Mouse (Mus musculus) CD8-positive naive resting alpha-beta T cell, adult 2 months (primary cell): ENCODE measurements around the gene Prr5l.
"Not testable (repeated sequence)": the region's sequence is repeated elsewhere in the genome, so short reads cannot be mapped to it uniquely, and the experiment has no call there.

Experiments used
- DNase-seq, 2 experiments: peaks; one replicate each; pipeline ENCODE4 v3.0.0; 2022; ENCODE audit warnings: low read depth in 2 of 2, low spot score in 2 of 2

Prr5l gene

DNA sequence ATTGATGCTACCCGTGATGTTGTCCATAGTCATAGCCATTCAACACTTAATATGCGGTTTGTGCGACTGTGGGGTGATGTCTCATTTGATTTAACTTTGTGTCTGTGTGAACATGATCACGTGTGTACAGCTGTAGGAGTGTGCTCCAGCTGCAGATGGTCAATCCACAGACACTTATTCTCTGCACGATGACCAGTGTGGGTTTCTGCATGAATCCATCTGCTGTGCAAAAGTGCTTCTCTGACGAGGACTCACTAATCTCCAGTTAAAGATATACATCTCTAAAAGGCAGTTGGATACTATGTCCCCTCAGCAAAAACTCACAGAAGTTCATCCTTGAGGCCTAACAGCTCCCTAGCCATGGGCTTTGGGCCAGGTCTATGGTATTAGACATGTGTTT, 104.7 kb downstream of the Prr5l start:
- no peak for DNase-seq

GRCm38 (mm10) chr2:101763503-101763902, 119.3 kb downstream of the Prr5l start:
- no peak for DNase-seq

- no peak for DNase-seq
Measured at GRCm38 (mm10) chr2:101762955-101763386, 119.9 kb downstream of the Prr5l start.

- DNase-seq: no peak
Measured at GRCm38 (mm10) chr2:101762405-101762804, 120.4 kb downstream of the Prr5l start.

DNA sequence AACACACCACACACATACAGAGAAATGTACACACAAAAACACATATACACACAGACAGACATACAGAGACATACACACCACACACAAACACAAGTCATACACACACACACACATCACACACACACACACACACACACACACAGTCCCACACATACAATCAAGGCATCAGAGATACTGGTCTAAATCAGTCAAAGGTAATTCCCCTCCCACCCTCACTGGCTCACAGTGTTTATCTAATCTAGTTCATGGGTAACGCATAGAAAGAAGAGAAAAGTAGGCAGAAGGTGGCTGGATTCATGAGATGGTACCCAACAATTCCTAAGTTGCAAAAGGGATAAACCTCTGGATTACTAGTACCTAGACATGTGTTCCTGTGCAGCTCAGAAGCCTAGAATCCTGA, 120.9 kb downstream of the Prr5l start:
- no peak for DNase-seq

DNA sequence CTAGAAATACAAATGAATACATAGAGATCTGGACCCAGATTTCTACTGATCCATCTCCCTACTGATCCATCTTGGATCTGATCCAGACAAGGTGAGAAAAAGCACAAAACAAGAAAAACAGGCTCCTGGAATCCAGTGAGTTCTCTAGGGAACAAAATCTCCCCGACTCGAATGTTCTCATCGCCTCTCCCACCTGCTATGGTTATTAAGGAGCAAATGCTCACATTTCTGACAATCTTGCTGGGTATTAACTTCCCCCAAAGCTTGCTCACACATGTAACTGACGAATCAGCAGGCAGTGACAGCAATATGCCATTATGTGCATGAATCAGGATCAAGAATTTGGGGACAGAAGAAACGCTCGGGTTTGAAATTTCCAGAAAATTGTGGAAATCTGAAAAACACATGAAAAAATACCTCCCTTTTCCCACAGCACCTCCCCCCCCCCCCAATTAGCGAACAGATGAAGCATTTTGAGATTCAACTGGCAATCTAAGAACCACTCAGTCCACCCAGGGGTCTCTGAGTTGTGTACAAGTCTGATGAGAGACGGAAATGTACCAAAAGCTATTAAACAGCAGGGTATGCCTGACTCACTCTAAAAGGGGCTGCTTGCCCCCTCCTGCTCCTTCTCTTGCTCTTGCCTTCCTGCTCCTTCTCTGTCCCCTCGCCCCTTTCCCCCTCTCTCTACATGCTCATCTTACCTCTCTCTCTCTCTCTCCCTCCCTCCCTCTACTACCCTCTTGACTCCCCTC, 123.1 kb downstream of the Prr5l start:
- DNase-seq: no peak

DNA sequence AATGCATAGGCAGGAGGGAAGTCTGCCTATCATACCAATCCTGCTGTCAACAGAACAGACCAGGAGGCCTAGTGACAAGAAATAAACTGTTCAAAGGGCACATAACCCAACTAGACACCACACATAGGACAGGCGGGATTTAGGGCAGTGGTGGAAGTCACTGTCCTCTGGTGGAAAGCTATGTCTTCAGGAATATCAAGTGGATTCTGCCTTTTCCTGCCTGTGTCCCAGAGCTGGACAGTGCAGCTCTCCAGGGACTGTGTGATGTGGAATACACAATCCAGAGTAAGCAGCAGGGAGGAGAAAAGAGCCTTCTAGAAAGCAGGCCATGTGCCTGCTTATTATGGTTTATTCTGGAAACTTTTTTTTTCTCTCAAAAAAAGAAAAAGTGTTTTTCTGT, 125.0 kb downstream of the Prr5l start:
- no peak for DNase-seq

DNA sequence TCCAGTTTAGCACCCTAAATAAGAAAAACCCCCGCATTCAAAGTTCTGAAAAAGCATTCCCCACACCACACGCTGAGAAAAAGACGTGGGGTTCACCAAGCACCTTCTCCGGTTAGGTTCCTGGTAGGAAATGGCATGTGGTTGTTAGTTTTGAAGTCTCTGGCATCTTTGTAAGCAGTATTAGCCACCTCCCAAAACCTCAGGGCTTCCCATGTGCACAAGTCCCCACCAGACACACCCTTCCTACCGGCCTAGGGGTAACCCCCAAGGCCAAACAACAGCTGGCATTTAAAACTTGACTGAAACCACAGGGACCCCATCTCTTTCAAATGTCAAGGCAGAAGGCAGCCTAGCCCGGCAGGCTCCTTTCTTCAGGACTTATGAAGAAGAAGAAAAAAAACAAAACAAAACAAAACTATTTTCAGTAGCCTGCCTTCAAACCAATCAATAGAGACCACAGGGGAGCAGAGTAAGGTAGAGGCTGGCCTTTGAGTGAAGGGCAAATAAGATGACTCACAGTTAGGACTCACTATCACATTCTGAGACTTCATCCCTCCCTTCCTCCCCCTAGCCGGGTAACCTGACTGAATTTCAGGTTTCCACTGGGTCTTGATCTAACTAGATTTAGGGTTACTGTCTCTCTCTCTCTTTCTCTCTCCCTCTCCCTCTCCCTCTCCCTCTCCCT, 126.6 kb downstream of the Prr5l start:
- DNase-seq: peak; percentile 10 to 35

DNA sequence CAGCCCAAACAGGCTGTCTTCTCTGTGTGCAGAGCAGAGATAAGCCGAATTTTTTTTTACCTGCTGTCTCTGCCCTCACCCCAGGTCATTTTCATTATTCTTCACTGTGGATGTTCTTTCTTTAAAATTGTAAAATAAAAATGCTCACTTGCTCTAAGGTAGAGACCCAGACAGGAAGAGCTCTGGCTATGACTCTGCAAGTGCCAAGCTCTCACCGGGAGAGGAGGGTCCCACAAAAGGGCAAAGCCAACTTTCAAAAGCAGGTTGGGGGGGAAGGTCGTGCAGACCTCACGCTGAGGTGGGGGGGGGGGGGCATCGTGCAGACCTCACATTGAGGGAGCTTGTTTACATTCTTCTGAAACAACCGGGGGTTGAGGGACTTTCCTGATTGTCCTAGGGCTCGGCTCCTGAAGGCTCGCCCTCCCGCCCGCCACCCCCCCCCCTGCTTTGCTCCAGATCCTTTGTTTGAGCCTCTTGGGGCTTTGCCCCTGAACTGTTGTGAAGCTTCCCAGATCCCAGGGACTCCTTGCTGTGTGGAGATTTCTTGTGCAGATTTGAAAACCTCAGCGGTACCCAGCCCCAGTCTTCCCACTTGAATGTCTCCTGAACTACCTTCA, 127.8 kb downstream of the Prr5l start:
- DNase-seq: no peak

GRCm38 (mm10) chr2:101754428-101754827, 128.4 kb downstream of the Prr5l start:
- DNase-seq: no peak

GRCm38 (mm10) chr2:101752979-101753378, 129.8 kb downstream of the Prr5l start:
- DNase-seq: no peak

DNA sequence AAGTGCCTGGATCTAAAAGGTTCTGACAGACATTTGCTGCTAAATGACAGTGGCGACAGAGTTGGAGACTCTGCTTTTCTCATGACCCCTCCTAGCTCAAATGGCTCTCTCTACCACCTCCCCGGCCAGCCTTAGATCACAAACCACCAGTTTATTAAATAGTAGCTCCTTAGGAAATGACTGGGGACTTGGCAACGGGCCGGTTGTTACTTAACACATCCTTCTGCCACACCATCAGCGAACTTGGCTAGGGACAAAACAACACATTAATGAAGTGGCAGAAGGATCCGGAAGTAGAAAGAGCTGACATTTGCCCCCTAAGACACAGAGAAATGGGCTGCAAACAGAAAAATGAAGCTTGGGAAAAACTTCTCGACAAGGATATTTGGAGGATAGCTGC, 130.4 kb downstream of the Prr5l start:
- DNase-seq: no peak

GRCm38 (mm10) chr2:101751236-101751922, 131.4 kb downstream of the Prr5l start:
- DNase-seq: no peak

DNA sequence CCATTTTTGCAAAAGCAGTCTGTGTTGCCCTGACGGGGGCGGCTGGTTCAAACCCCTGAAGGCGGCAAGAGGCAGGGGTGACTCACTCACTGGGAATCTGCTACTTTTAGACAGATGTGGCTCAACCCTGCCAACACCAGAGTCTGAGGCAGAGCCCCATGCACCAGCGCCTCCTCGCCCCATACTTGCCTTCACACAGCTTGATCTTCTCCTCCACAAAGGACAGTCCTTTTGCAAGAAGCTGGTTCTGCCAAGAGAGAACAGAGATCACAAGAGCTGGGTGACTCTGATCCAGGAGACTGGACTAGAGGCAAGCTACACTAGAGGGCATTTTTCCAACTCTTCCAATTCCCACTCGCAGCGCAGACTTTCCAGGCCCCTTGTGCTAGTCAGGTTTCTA, 136.3 kb downstream of the Prr5l start:
- DNase-seq: no peak

DNA sequence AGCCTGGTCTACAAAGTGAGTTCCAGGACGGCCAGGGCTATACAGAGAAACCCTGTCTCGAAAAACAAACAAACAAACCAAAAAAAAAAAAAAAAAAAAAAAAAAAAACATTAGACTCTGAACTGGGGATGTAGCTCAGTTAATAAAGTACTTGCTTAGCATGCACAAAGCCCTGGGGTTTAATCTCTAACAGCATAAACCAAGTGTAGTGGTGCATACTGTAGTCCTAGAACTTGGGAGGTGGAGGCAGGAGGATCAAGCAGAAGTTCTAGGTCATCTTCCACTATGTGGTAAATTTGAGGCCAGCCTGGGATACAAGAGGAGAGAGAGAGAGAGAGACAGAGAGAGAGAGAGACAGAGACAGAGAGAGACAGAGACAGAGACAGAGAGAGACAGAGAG, 137.2 kb downstream of the Prr5l start:
- not testable (repeated sequence) for DNase-seq

- DNase-seq: no peak
Measured at GRCm38 (mm10) chr2:101742072-101742860, 140.6 kb downstream of the Prr5l start.

DNA sequence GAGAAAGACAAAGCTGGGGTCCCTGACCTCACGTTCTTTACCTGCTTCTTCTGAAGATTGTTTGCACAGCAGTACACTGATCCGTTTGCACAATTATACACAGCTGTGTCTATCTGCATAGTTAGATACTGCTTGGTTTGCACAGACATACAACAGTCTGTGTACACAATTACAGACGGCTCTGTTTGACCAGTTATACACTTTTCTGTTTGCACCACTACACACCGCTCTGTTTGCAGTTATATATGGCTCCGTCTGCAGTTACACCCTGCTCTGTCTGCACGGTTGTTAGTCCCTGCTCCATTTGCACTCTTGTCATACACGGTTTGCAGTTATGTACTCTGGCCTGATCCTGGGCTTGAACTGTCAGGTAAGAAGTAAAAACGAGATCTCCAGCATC, 141.2 kb downstream of the Prr5l start:
- no peak for DNase-seq

GRCm38 (mm10) chr2:101739914-101740313, 142.9 kb downstream of the Prr5l start:
- no peak for DNase-seq

GRCm38 (mm10) chr2:101733564-101733963, 149.3 kb downstream of the Prr5l start:
- DNase-seq: no peak

DNA sequence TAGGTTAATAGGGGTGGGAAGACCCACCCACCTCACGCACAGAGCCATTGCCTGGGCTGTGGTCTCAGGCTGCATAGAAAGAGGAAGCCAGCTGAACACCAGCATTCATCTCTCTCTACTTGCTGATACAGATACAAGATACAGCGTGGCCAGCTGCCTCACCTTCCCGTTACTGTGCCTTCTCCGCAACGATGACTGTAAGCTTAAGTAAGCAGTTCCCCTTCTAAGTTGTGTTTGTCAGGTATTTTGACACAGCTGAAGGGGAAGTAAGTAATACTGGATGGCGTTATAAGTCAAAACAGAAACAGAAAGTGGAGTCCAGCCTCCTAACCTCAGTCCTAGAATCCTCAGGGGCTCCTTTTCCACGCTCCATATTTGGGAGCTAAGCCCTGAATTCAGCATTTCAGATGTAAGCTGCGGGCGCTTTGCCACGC, 150.0 kb downstream of the Prr5l start:
- no peak for DNase-seq

- DNase-seq: no peak
Measured at GRCm38 (mm10) chr2:101730972-101731371, 151.9 kb downstream of the Prr5l start.
